Mouse (Mus musculus) heart, embryonic 14.5 days (tissue): ENCODE measurements around the gene Rhpn2. TPM values are rescaled to one million over a fixed set of nuclear protein-coding genes. Genes with fewer than 3 reads are reported as not detected.

Experiments used
- ATAC-seq: fragments of 200-750 bp; cut with Nextera tagmentation; 2 replicates; pipeline ENCODE4 v1.8.0; 2017; ENCODE audit warnings: low read depth, moderate TSS enrichment; ENCODE audit not compliant: insufficient number of reproducible peaks, insufficient read depth, low FRiP score
- H3K27ac ChIP-seq, 2 experiments: fragments of 200-500 bp in 1 of 2; fragments of 300-500 bp in 1 of 2; sonication (generic) in 1 of 2; replicated peaks in 1 of 2; 2 replicates each; pipeline ENCODE4 v1.5.1; 2012 to 2014; ENCODE audit warnings: low read depth in 2 of 2, low read length in 2 of 2, control low read depth in 1 of 2, mild to moderate bottlenecking in 1 of 2, mixed read lengths in 1 of 2; ENCODE audit not compliant: control insufficient read depth in 1 of 2, insufficient read depth in 1 of 2
- H3K27me3 ChIP-seq: fragments of 300-500 bp; sonication (generic); 2 replicates; pipeline ENCODE4 v1.6.1; 2014; ENCODE audit warnings: mild to moderate bottlenecking, low read length, control low read depth; ENCODE audit not compliant: control insufficient read depth, insufficient read depth
- H3K36me3 ChIP-seq: fragments of 300-500 bp; sonication (generic); 2 replicates; pipeline ENCODE4 v1.6.1; 2014; ENCODE audit warnings: mild to moderate bottlenecking, control low read depth, low read length, mixed read lengths; ENCODE audit not compliant: control insufficient read depth, insufficient read depth
- H3K4me1 ChIP-seq, 2 experiments: fragments of 200-500 bp in 1 of 2; fragments of 300-500 bp in 1 of 2; sonication (generic) in 1 of 2; 2 replicates each; pipeline ENCODE4 v1.6.1; 2012 to 2014; ENCODE audit warnings: low read length in 2 of 2, control low read depth in 1 of 2, mixed read lengths in 1 of 2; ENCODE audit not compliant: control insufficient read depth in 2 of 2, insufficient read depth in 2 of 2
- H3K4me2 ChIP-seq: fragments of 300-500 bp; sonication (generic); 2 replicates; pipeline ENCODE4 v1.6.1; 2014; ENCODE audit warnings: mild to moderate bottlenecking, low read length
- H3K4me3 ChIP-seq, 2 experiments: fragments of 200-500 bp in 1 of 2; fragments of 300-500 bp in 1 of 2; sonication (generic) in 1 of 2; 2 replicates each; pipeline ENCODE4 v1.5.1; 2012 to 2014; ENCODE audit warnings: low read length in 2 of 2, mild to moderate bottlenecking in 2 of 2, control low read depth in 1 of 2, low read depth in 1 of 2, moderate library complexity in 1 of 2; ENCODE audit not compliant: control insufficient read depth in 1 of 2, insufficient read depth in 1 of 2
- H3K9ac ChIP-seq: fragments of 300-500 bp; sonication (generic); 2 replicates; pipeline ENCODE4 v1.6.1; 2014; ENCODE audit warnings: mild to moderate bottlenecking, low read length
- H3K9me3 ChIP-seq: fragments of 300-500 bp; sonication (generic); 2 replicates; pipeline ENCODE4 v1.6.1; 2016; ENCODE audit warnings: low read length, control low read depth; ENCODE audit not compliant: control insufficient read depth
- WGBS: fragments of 180-500 bp; shearing (Covaris S2); extraction: QIAGEN DNeasy Blood & Tissue Kit; methylation state at CpG from one replicate; pipeline ENCODE4 v1.1.7; 2014; 5-methylcytosine and 5-hydroxymethylcytosine counted together
- polyA plus RNA-seq: library from polyadenylated mRNA; unstranded; fragments of >200 nt; fragmentation: Nextera tagmentation; extraction: Ambion mirVana; gene quantifications from 2 replicates; pipeline ENCODE4 v1.2.1, GENCODE M21; 2014

Gene Rhpn2
- polyA plus RNA-seq, 1 experiment from 2014 or later, result 5.1 TPM

- ATAC-seq, result no peak
- Histone ChIP-seq H3K9me3 (peaks cover 7% of the 10 kb centered on the region; the same call in 1 of the 2 replicates), H3K27me3 (no peaks in the 10 kb centered on the region), H3K36me3 (no peaks in the 10 kb centered on the region), H3K4me1 (peaks cover 12 to 18% of the 10 kb centered on the region in 2 experiments), H3K27ac (0 out of 4 replicates have a peak overlapping the region, but pooled peaks of 1 of the 2 experiments have one; percentile 4), H3K9ac (no peak overlapping the region), H3K4me2 (no peak overlapping the region), H3K4me3 (no peak overlapping the region)
- 65% methylated on average over 12 of the region's 12 CpGs for WGBS
These were observed 31.4 kb downstream of the Rhpn2 start for GRCm38 (mm10) chr7:35365161-35365910.

- H3K9me3 ChIP-seq, result peaks cover 7% of the 10 kb centered on the region; the same call in 1 of the 2 replicates
- H3K36me3 ChIP-seq, result no peaks in the 10 kb centered on the region
- no peak for ATAC-seq
- no peak overlapping the region for H3K9ac ChIP-seq
- 85% methylated on average over 14 of the region's 14 CpGs for whole genome bisulfite sequencing
- H3K4me1 ChIP-seq, result peaks cover 3% of the 10 kb centered on the region in 2 experiments; a peak in 2 of 4 replicates
- no peaks in the 10 kb centered on the region for H3K27me3 ChIP-seq
- H3K4me2 ChIP-seq, result no peak overlapping the region
- no peak overlapping the region for H3K4me3 ChIP-seq
- no peak overlapping the region for H3K27ac ChIP-seq
These were observed 37.1 kb downstream of the Rhpn2 start for GRCm38 (mm10) chr7:35371096-35371495.

- H3K9ac ChIP-seq, result no peak overlapping the region; the same call in 1 of the 2 replicates
These were observed 38.6 kb downstream of the Rhpn2 start for GRCm38 (mm10) chr7:35372483-35373017.

GRCm38 (mm10) chr7:35373146-35373989 is 39.4 kb downstream of the Rhpn2 start:
- Histone ChIP-seq H3K9me3 (0 out of 2 replicates have a peak, but pooled peaks cover 5% of the 10 kb centered on the region), H3K36me3 (no peaks in the 10 kb centered on the region), H3K4me3 (no peak overlapping the region), H3K27ac (peak overlapping the region in 1 of 2 experiments; percentile 28; a peak in 1 of 4 replicates), H3K27me3 (no peaks in the 10 kb centered on the region), H3K4me2 (peak overlapping the region; percentile 11; the same call in 1 of the 2 replicates), H3K4me1 (peaks cover 3% of the 10 kb centered on the region in 2 experiments; a peak in 2 of 4 replicates), H3K9ac (no peak overlapping the region; the same call in 1 of the 2 replicates)
- 54% methylated on average over 16 of the region's 16 CpGs for WGBS
- ATAC-seq, result peak; percentile 72

More at GRCm38 (mm10) chr7:35372483-35373017, 38.6 kb downstream of the Rhpn2 start:
- 80% methylated on average over 14 of the region's 14 CpGs for WGBS
- Histone ChIP-seq H3K9me3 (peaks cover 7% of the 10 kb centered on the region; the same call in 1 of the 2 replicates), H3K27me3 (no peaks in the 10 kb centered on the region), H3K4me1 (peaks cover 3% of the 10 kb centered on the region in 2 experiments; a peak in 2 of 4 replicates), H3K4me3 (no peak overlapping the region), H3K4me2 (no peak overlapping the region), H3K27ac (no peak overlapping the region), H3K36me3 (no peaks in the 10 kb centered on the region)
- no peak for ATAC-seq

GRCm38 (mm10) chr7:35374265-35374664 is 40.3 kb downstream of the Rhpn2 start:
- H3K36me3 ChIP-seq, result no peaks in the 10 kb centered on the region
- no peak for ATAC-seq
- H3K27ac ChIP-seq, result no peak overlapping the region
- no peaks in the 10 kb centered on the region for H3K27me3 ChIP-seq
- no peak overlapping the region for H3K4me3 ChIP-seq
- no peaks in the 10 kb centered on the region for H3K9me3 ChIP-seq
- 86% methylated on average over 7 of the region's 7 CpGs for whole genome bisulfite sequencing
- peaks cover 3 to 6% of the 10 kb centered on the region in 2 experiments; a peak in 3 of 4 replicates for H3K4me1 ChIP-seq
- no peak overlapping the region for H3K4me2 ChIP-seq
- H3K9ac ChIP-seq, result no peak overlapping the region

- WGBS, result 82% methylated on average over 9 of the region's 9 CpGs
- H3K9ac ChIP-seq, result no peak overlapping the region
- H3K36me3 ChIP-seq, result no peaks in the 10 kb centered on the region
- ATAC-seq, result no peak
- H3K4me3 ChIP-seq, result no peak overlapping the region
- H3K4me1 ChIP-seq, result peaks cover 16 to 19% of the 10 kb centered on the region in 2 experiments
- no peaks in the 10 kb centered on the region for H3K9me3 ChIP-seq
- H3K27ac ChIP-seq, result no peak overlapping the region
- H3K27me3 ChIP-seq, result no peaks in the 10 kb centered on the region
- no peak overlapping the region for H3K4me2 ChIP-seq
These were observed 42.7 kb downstream of the Rhpn2 start for GRCm38 (mm10) chr7:35376623-35377022.

- WGBS, result 20% methylated on average over 16 of the region's 16 CpGs
- H3K36me3 ChIP-seq, result no peaks in the 10 kb centered on the region
- no peak overlapping the region for H3K4me3 ChIP-seq
- no peaks in the 10 kb centered on the region for H3K9me3 ChIP-seq
- H3K27ac ChIP-seq, result 0 out of 4 replicates have a peak overlapping the region, but pooled peaks of 1 of the 2 experiments have one; percentile 34
- peaks cover 13 to 16% of the 10 kb centered on the region in 2 experiments for H3K4me1 ChIP-seq
- no peak for ATAC-seq
- H3K9ac ChIP-seq, result no peak overlapping the region
- peak overlapping the region; percentile 50 for H3K4me2 ChIP-seq
- no peaks in the 10 kb centered on the region for H3K27me3 ChIP-seq
These were observed 45.6 kb downstream of the Rhpn2 start for GRCm38 (mm10) chr7:35379492-35380119.
